Mouse (Mus musculus): Measurements from ENCODE around the gene Rem2.

DNA sequence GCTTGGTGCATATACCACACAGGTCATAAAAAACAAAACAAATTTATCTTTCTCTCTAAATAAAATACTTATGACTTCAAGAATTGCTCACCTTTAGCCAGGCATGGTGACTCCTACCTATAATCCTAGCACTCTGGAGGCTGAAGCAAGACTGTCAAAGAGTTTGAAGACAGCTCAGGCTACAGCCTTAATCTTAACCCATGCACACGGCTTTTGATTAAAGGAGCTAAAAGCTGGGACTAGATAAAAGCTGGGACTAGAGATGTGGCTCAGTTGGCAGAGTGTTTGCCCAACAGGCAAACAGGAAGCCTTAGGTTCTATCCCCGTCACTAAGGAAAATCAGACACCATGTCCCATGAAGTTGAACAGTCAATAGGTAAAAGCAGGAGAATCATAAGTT, 27.2 kb downstream of the Rem2 start:
- TF ChIP-seq CTCF (IDR thresholded peaks at IDR 0.05; ENCODE audit: low read depth, low read length) (no peak), POLR2A (IDR thresholded peaks at IDR 0.05; ENCODE audit: borderline replicate concordance, low read depth, low read length) (no peak)
